Mouse (Mus musculus): ENCODE results near the gene Usp10. TPM values are rescaled to one million over a fixed set of nuclear protein-coding genes. Genes with fewer than 3 reads are reported as not detected.
A peak's percentile ranks its signal among the peaks of the same experiment; 100 is the strongest.

Usp10 gene
- polyA plus RNA-seq, 1 experiment from 2014 or later: 136 TPM

- no peaks in the 10 kb centered on the region for H3K27me3 ChIP-seq (replicated peaks)
- peaks cover 6% of the 10 kb centered on the region; the same call in 1 of the 2 replicates for H3K4me1 ChIP-seq
- H3K27ac ChIP-seq: no peak overlapping the region
- no peak overlapping the region for H3K4me2 ChIP-seq
- peaks cover 99% of the 10 kb centered on the region for H3K36me3 ChIP-seq
- ATAC-seq: no peak
- H3K9ac ChIP-seq: no peak overlapping the region
- H3K9me3 ChIP-seq (replicated peaks): no peaks in the 10 kb centered on the region
- WGBS (ENCODE audit: insufficient replicate concordance): 94% methylated on average over 18 of the region's 18 CpGs
- H3K4me3 ChIP-seq: no peak overlapping the region
Observed at GRCm38 (mm10) chr8:119941471-119941870, 31.3 kb downstream of the Usp10 start.

- no peaks in the 10 kb centered on the region for H3K4me1 ChIP-seq
- WGBS (ENCODE audit: insufficient replicate concordance): 86% methylated on average over 10 of the region's 10 CpGs
- no peak overlapping the region for H3K9ac ChIP-seq
- no peaks in the 10 kb centered on the region for H3K27me3 ChIP-seq (replicated peaks)
- no peak for ATAC-seq
- H3K27ac ChIP-seq: no peak overlapping the region
- no peak overlapping the region for H3K4me2 ChIP-seq
- peaks cover 100% of the 10 kb centered on the region for H3K36me3 ChIP-seq
- no peaks in the 10 kb centered on the region for H3K9me3 ChIP-seq (replicated peaks)
- no peak overlapping the region for H3K4me3 ChIP-seq
Observed at GRCm38 (mm10) chr8:119943616-119944015, 33.5 kb downstream of the Usp10 start.

GRCm38 (mm10) chr8:119944096-119944811, 34.1 kb downstream of the Usp10 start:
- Histone ChIP-seq H3K27me3 (replicated peaks) (no peaks in the 10 kb centered on the region), H3K36me3 (peaks cover 100% of the 10 kb centered on the region), H3K27ac (no peak overlapping the region), H3K9ac (no peak overlapping the region), H3K9me3 (replicated peaks) (no peaks in the 10 kb centered on the region), H3K4me1 (no peaks in the 10 kb centered on the region), H3K4me2 (no peak overlapping the region), H3K4me3 (no peak overlapping the region)
- ATAC-seq: peak; percentile 57; the same call in 1 of the 2 replicates
- WGBS (ENCODE audit: insufficient replicate concordance): 69% methylated on average over 9 of the region's 9 CpGs

GRCm38 (mm10) chr8:119946326-119946865, 36.2 kb downstream of the Usp10 start:
- Histone ChIP-seq H3K27ac (no peak overlapping the region), H3K4me1 (no peaks in the 10 kb centered on the region), H3K9ac (no peak overlapping the region), H3K27me3 (replicated peaks) (no peaks in the 10 kb centered on the region), H3K36me3 (peaks cover 100% of the 10 kb centered on the region), H3K9me3 (replicated peaks) (no peaks in the 10 kb centered on the region), H3K4me3 (no peak overlapping the region), H3K4me2 (no peak overlapping the region)
- ATAC-seq: no peak
- WGBS (ENCODE audit: insufficient replicate concordance): 83% methylated on average over 8 of the region's 8 CpGs

GRCm38 (mm10) chr8:119947653-119948052, 37.5 kb downstream of the Usp10 start:
- no peaks in the 10 kb centered on the region for H3K27me3 ChIP-seq (replicated peaks)
- no peak overlapping the region for H3K4me3 ChIP-seq
- no peak for ATAC-seq
- 86% methylated on average over 19 of the region's 19 CpGs for WGBS (ENCODE audit: insufficient replicate concordance)
- no peaks in the 10 kb centered on the region for H3K4me1 ChIP-seq
- H3K36me3 ChIP-seq: peaks cover 100% of the 10 kb centered on the region
- H3K27ac ChIP-seq: no peak overlapping the region
- H3K4me2 ChIP-seq: no peak overlapping the region
- no peak overlapping the region for H3K9ac ChIP-seq
- H3K9me3 ChIP-seq (replicated peaks): no peaks in the 10 kb centered on the region

- H3K27ac ChIP-seq: no peak overlapping the region
- ATAC-seq: no peak
- H3K4me2 ChIP-seq: no peak overlapping the region
- no peaks in the 10 kb centered on the region for H3K27me3 ChIP-seq (replicated peaks)
- no peak overlapping the region for H3K9ac ChIP-seq
- WGBS (ENCODE audit: insufficient replicate concordance): 89% methylated on average over 15 of the region's 15 CpGs
- H3K4me1 ChIP-seq: no peaks in the 10 kb centered on the region
- peaks cover 100% of the 10 kb centered on the region for H3K36me3 ChIP-seq
- no peaks in the 10 kb centered on the region for H3K9me3 ChIP-seq (replicated peaks)
- H3K4me3 ChIP-seq: no peak overlapping the region
Observed at GRCm38 (mm10) chr8:119948340-119948739, 38.2 kb downstream of the Usp10 start.

- Histone ChIP-seq H3K9ac (no peak overlapping the region), H3K36me3 (peaks cover 100% of the 10 kb centered on the region), H3K4me3 (no peak overlapping the region), H3K4me1 (no peaks in the 10 kb centered on the region), H3K9me3 (replicated peaks) (no peaks in the 10 kb centered on the region), H3K4me2 (no peak overlapping the region), H3K27ac (no peak overlapping the region), H3K27me3 (replicated peaks) (no peaks in the 10 kb centered on the region)
- ATAC-seq: no peak
- 78% methylated on average over 7 of the region's 7 CpGs for WGBS (ENCODE audit: insufficient replicate concordance)
Observed at GRCm38 (mm10) chr8:119952282-119952681, 42.1 kb downstream of the Usp10 start.

GRCm38 (mm10) chr8:119952747-119953146, 42.6 kb downstream of the Usp10 start:
- Histone ChIP-seq H3K27ac (no peak overlapping the region), H3K4me1 (no peaks in the 10 kb centered on the region), H3K36me3 (peaks cover 100% of the 10 kb centered on the region), H3K4me2 (no peak overlapping the region), H3K27me3 (replicated peaks) (no peaks in the 10 kb centered on the region), H3K9ac (no peak overlapping the region), H3K9me3 (replicated peaks) (no peaks in the 10 kb centered on the region), H3K4me3 (no peak overlapping the region)
- WGBS (ENCODE audit: insufficient replicate concordance): 92% methylated on average over 5 of the region's 5 CpGs
- ATAC-seq: no peak

GRCm38 (mm10) chr8:119955333-119955732, 45.2 kb downstream of the Usp10 start:
- Histone ChIP-seq H3K27ac (no peak overlapping the region), H3K27me3 (replicated peaks) (no peaks in the 10 kb centered on the region), H3K4me3 (no peak overlapping the region), H3K4me2 (no peak overlapping the region), H3K36me3 (peaks cover 86% of the 10 kb centered on the region), H3K9me3 (replicated peaks) (no peaks in the 10 kb centered on the region), H3K9ac (no peak overlapping the region), H3K4me1 (no peaks in the 10 kb centered on the region)
- WGBS (ENCODE audit: insufficient replicate concordance): 92% methylated on average over 8 of the region's 8 CpGs
- no peak for ATAC-seq

- Histone ChIP-seq H3K27me3 (replicated peaks) (no peaks in the 10 kb centered on the region), H3K9me3 (replicated peaks) (no peaks in the 10 kb centered on the region), H3K9ac (no peak overlapping the region), H3K4me2 (no peak overlapping the region), H3K4me3 (no peak overlapping the region), H3K36me3 (peaks cover 58% of the 10 kb centered on the region), H3K4me1 (no peaks in the 10 kb centered on the region), H3K27ac (no peak overlapping the region)
- ATAC-seq: no peak
- 92% methylated on average over 10 of the region's 10 CpGs for WGBS (ENCODE audit: insufficient replicate concordance)
Observed at GRCm38 (mm10) chr8:119958076-119958475, 47.9 kb downstream of the Usp10 start.

- WGBS (ENCODE audit: insufficient replicate concordance): 59% methylated on average over 5 of the region's 5 CpGs
- H3K4me2 ChIP-seq: no peak overlapping the region
Observed at GRCm38 (mm10) chr8:119960531-119961104, 50.5 kb downstream of the Usp10 start.

GRCm38 (mm10) chr8:119964859-119965258, 54.7 kb downstream of the Usp10 start:
- Histone ChIP-seq H3K4me1 (no peaks in the 10 kb centered on the region), H3K4me3 (no peak overlapping the region), H3K36me3 (no peaks in the 10 kb centered on the region), H3K27ac (no peak overlapping the region), H3K4me2 (no peak overlapping the region), H3K27me3 (replicated peaks) (no peaks in the 10 kb centered on the region), H3K9ac (no peak overlapping the region), H3K9me3 (replicated peaks) (peaks cover 10% of the 10 kb centered on the region; the same call in 1 of the 2 replicates)
- 59% methylated on average over 4 of the region's 4 CpGs for WGBS (ENCODE audit: insufficient replicate concordance)
- ATAC-seq: no peak

More at GRCm38 (mm10) chr8:119960531-119961104, 50.5 kb downstream of the Usp10 start:
- H3K9ac ChIP-seq: no peak overlapping the region; the same call in 1 of the 2 replicates
- H3K4me3 ChIP-seq: no peak overlapping the region
- H3K27ac ChIP-seq: no peak overlapping the region
- no peak for ATAC-seq
- no peaks in the 10 kb centered on the region for H3K9me3 ChIP-seq (replicated peaks)
- H3K27me3 ChIP-seq (replicated peaks): no peaks in the 10 kb centered on the region
- no peaks in the 10 kb centered on the region for H3K4me1 ChIP-seq
- H3K36me3 ChIP-seq: peaks cover 33% of the 10 kb centered on the region

Measured in liver, embryonic 12.5 days (tissue).